Mouse (Mus musculus) heart, embryonic 11.5 days (tissue): ENCODE results near the gene Rpl10. TPM values are rescaled to one million over a fixed set of nuclear protein-coding genes. Genes with fewer than 3 reads are reported as not detected.

Source experiments
- microRNA-seq: library from miRNA; unstranded; fragments of <30 nt; microRNA quantifications from one replicate; pipeline ENCODE4, GENCODE M21; 2016; ENCODE audit warnings: borderline number of aligned reads
- polyA plus RNA-seq: library from polyadenylated mRNA; unstranded; fragments of >200 nt; fragmentation: Nextera tagmentation; extraction: Ambion mirVana; gene quantifications from 2 replicates; pipeline ENCODE4 v1.2.1, GENCODE M21; 2014

The Rpl10 gene
- polyA plus RNA-seq, 1 experiment from 2014 or later: 532 TPM

Small RNAs within 50 kb of the gene (microRNA-seq; reads per million reads assigned to microRNA genes)
- gene Mir7091: 0.81 reads per million, percentile 9 among the genes with 10 or more reads in this experiment
- 0.34 reads per million for gene Mir7092

Other genes with a start within 250 kb of the Rpl10 start
- gene Irak1, start 246.9 kb upstream of the Rpl10 start, polyA plus RNA-seq: 39.3 and 40.7 TPM in 2 replicates
- gene Opn1mw, start 143.3 kb upstream of the Rpl10 start, polyA plus RNA-seq: not detected in 2 replicates
- 9.8 and 11.9 TPM in 2 replicates for gene Mecp2, start 135.4 kb upstream of the Rpl10 start, polyA plus RNA-seq
- not detected in 2 replicates for gene Tex28, start 103.0 kb upstream of the Rpl10 start, polyA plus RNA-seq
- not detected in 2 replicates for gene Tktl1, start 93.6 kb upstream of the Rpl10 start, polyA plus RNA-seq
- 170 and 219 TPM in 2 replicates for gene Flna, start 21.0 kb upstream of the Rpl10 start, polyA plus RNA-seq
- gene Emd, start 16.1 kb upstream of the Rpl10 start, polyA plus RNA-seq: 16.7 and 22.3 TPM in 2 replicates
- 49.1 and 58.2 TPM in 2 replicates for gene Taz, start 11.1 kb downstream of the Rpl10 start, polyA plus RNA-seq
- 10.5 and 11.5 TPM in 2 replicates for gene Dnase1l1, start 11.5 kb downstream of the Rpl10 start, polyA plus RNA-seq
- 90.6 and 131 TPM in 2 replicates for gene Atp6ap1, start 26.3 kb downstream of the Rpl10 start, polyA plus RNA-seq
- gene Gdi1, start 34.2 kb downstream of the Rpl10 start, polyA plus RNA-seq: 131 and 162 TPM in 2 replicates
- gene Fam50a, start 42.2 kb downstream of the Rpl10 start, polyA plus RNA-seq: 52.9 and 54.2 TPM in 2 replicates
- 5.3 and 6.9 TPM in 2 replicates for gene Plxna3, start 58.3 kb downstream of the Rpl10 start, polyA plus RNA-seq
- 103 and 105 TPM in 2 replicates for gene Lage3, start 82.8 kb downstream of the Rpl10 start, polyA plus RNA-seq
- gene Ubl4a, start 102.4 kb downstream of the Rpl10 start, polyA plus RNA-seq: 66.5 and 71.0 TPM in 2 replicates
- gene Slc10a3, start 102.5 kb downstream of the Rpl10 start, polyA plus RNA-seq: 10.5 and 14.5 TPM in 2 replicates
- gene Fam3a, start 122.5 kb downstream of the Rpl10 start, polyA plus RNA-seq: 21.8 and 23.8 TPM in 2 replicates
- gene Ikbkg, start 122.5 kb downstream of the Rpl10 start, polyA plus RNA-seq: 19.4 and 23.2 TPM in 2 replicates
- 25.7 and 26.6 TPM in 2 replicates for gene G6pdx, start 158.4 kb downstream of the Rpl10 start, polyA plus RNA-seq
- gene Gm6880, start 210.6 kb downstream of the Rpl10 start, polyA plus RNA-seq: not detected in 2 replicates